27 mouse cellular contexts compared by ENCODE assay signal in the genomic region with DNA sequence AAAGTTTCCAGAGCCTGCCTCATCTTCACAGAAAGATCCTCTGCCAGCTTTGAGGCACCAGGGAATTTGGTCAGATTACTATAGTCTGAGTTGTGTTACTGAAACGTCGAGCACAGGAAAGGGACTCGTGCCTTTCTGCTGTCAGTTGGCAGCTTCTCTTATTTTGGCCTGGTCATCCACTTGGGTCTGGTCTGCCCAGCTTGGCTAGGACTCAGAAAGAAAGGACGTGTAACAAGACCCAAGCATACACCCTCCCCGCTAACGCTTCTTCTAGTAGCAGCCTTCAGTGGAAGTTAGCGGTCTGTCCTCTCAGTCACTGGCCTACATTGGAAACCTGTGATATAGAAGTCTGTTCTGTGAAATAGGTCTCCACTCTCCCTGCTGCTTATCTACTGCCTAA. TPM values are rescaled to one million over a fixed set of nuclear protein-coding genes. Genes with fewer than 3 reads are reported as not detected.
DNase-seq lines count a peak whose midpoint lies in the region; ATAC-seq lines count a peak whose summit lies in the region.
"Had no signal": no experiment of that assay in that cellular context is flagged by ENCODE, and none has a peak within 500 bp of the region (broad histone marks: within the 10 kb centered on the region; RNA-seq: fewer than 3 reads in every experiment).

No protein-coding gene starts in this region.

- no peak overlapping the region for H3K4me3 ChIP-seq in limb, embryonic 15.5 days
- H3K4me3 ChIP-seq in limb, embryonic 10.5 days = no peak overlapping the region
- H3K4me3 ChIP-seq: embryonic facial prominence, embryonic 15.5 days; erythroblast, embryonic 14.5 days; forebrain, embryonic 10.5 days; heart, embryonic 15.5 days; hindbrain, embryonic 10.5 days had no signal

- no peaks in the 10 kb centered on the region for H3K27me3 ChIP-seq in limb, embryonic 15.5 days
- H3K27me3 ChIP-seq in limb, embryonic 10.5 days (ENCODE audit: low read depth, poor library complexity, severe bottlenecking) = no peaks in the 10 kb centered on the region
- H3K27me3 ChIP-seq: embryonic facial prominence, embryonic 15.5 days; heart, embryonic 15.5 days had no signal

- H3K36me3 ChIP-seq in limb, embryonic 15.5 days = peaks cover 65% of the 10 kb centered on the region
- H3K36me3 ChIP-seq in limb, embryonic 10.5 days = peaks cover 85% of the 10 kb centered on the region

- intact Hi-C loops in gastrocnemius, postnatal 14 days (cut with DNase I; ENCODE audit: low total_unique reads) = no loop called here

- H3K9ac ChIP-seq in limb, embryonic 15.5 days = no peak overlapping the region
- H3K9ac ChIP-seq: embryonic facial prominence, embryonic 15.5 days; heart, embryonic 15.5 days; hindbrain, embryonic 14.5 days had no signal

- no peaks in the 10 kb centered on the region for H3K9me3 ChIP-seq in limb, embryonic 15.5 days
- no peaks in the 10 kb centered on the region for H3K9me3 ChIP-seq in limb, embryonic 10.5 days (replicated peaks)
- H3K9me3 ChIP-seq: embryonic facial prominence, embryonic 15.5 days; forebrain, embryonic 10.5 days; heart, embryonic 15.5 days; hindbrain, embryonic 10.5 days had no signal

- DNase-seq in gastrocnemius, adult 8-10 months (ENCODE audit: low spot score in 2 of 2) = peak; percentile 29 to 59
- DNase-seq in gastrocnemius, postnatal 4 days (ENCODE audit: low spot score in 2 of 2) = no peak
- DNase-seq in limb, embryonic 10.5 days (ENCODE audit: low spot score) = no peak
- DNase-seq in gastrocnemius, postnatal 14 days = peak; percentile 22
- peak; percentile 63 for DNase-seq in skeletal muscle tissue, adult 2 months (ENCODE audit: low read depth, low spot score)
- DNase-seq in right cerebral cortex, postnatal 10 days (ENCODE audit: low spot score in 2 of 2) = no peak
- DNase-seq: adrenal gland, adult 8-10 months; adrenal gland, postnatal 36 days; cerebellum, adult 11 months; cerebellum, adult 8-10 months; cerebellum, postnatal 14 days; embryo, embryonic 11 days had no signal

- H3K27ac ChIP-seq in limb, embryonic 15.5 days = 0 out of 2 replicates have a peak overlapping the region, but pooled peaks have one; percentile 3
- no peak overlapping the region for H3K27ac ChIP-seq in limb, embryonic 10.5 days
- H3K27ac ChIP-seq: embryonic facial prominence, embryonic 15.5 days; forebrain, embryonic 10.5 days; heart, embryonic 15.5 days; hindbrain, embryonic 10.5 days; hindbrain, embryonic 14.5 days had no signal

- H3K4me1 ChIP-seq in limb, embryonic 15.5 days = peaks cover 17% of the 10 kb centered on the region
- peaks cover 10% of the 10 kb centered on the region for H3K4me1 ChIP-seq in limb, embryonic 10.5 days

- H3K4me2 ChIP-seq in limb, embryonic 15.5 days = no peak overlapping the region
- H3K4me2 ChIP-seq: embryonic facial prominence, embryonic 15.5 days; heart, embryonic 11.5 days; heart, embryonic 15.5 days; hindbrain, embryonic 14.5 days had no signal

- 81% methylated on average over 7 of the region's 7 CpGs for WGBS in limb, embryonic 15.5 days
- WGBS in limb, embryonic 10.5 days = 90% methylated on average over 7 of the region's 7 CpGs

- no peak for ATAC-seq in limb, embryonic 15.5 days (ENCODE audit: insufficient number of reproducible peaks, low FRiP score, low TSS enrichment, low read depth)
- ATAC-seq: forebrain, embryonic 14.5 days; intestine, embryonic 16.5 days had no signal

RNA-seq across cellular contexts. Expression of a gene that starts 5.1 kb away (rescaled TPM):
- 10 to 100 TPM; 27.1 to 38.7 (median 30.3) TPM for total RNA-seq in gastrocnemius, adult 8-10 months (2022)
- total RNA-seq in gastrocnemius, postnatal 4 days (2021) = 10 to 100 TPM; 45.6 to 51.9 TPM
- 154 TPM in 2 replicates for polyA plus RNA-seq in limb, embryonic 15.5 days (2015; fragmentation: Nextera tagmentation; extraction: Ambion mirVana)
- polyA plus RNA-seq in limb, embryonic 10.5 days (2016; fragmentation: Nextera tagmentation; extraction: Ambion mirVana) = 83.0 and 83.5 TPM in 2 replicates
- 10 to 100 TPM; 23.9 to 24.3 TPM for total RNA-seq in gastrocnemius, postnatal 14 days (2021)

RNA-seq across cellular contexts. Expression of a gene that starts 24.8 kb away (rescaled TPM):
- 1 to 10 TPM; 2.1 to 3.6 (median 2.7) TPM for total RNA-seq in gastrocnemius, adult 8-10 months (2022)
- total RNA-seq in gastrocnemius, postnatal 4 days (2021) = 10 to 100 TPM; 32.0 to 35.9 TPM
- 16.5 and 19.5 TPM in 2 replicates for polyA plus RNA-seq in limb, embryonic 15.5 days (2015; fragmentation: Nextera tagmentation; extraction: Ambion mirVana)
- polyA plus RNA-seq in limb, embryonic 10.5 days (2016; fragmentation: Nextera tagmentation; extraction: Ambion mirVana) = 12.9 and 14.8 TPM in 2 replicates
- 1 to 10 TPM; 6.9 to 7.6 TPM for total RNA-seq in gastrocnemius, postnatal 14 days (2021)

RNA-seq across cellular contexts. Expression of a gene that starts 25.7 kb away (rescaled TPM):
- 10 to 100 TPM; 17.3 to 21.2 (median 18.0) TPM for total RNA-seq in gastrocnemius, adult 8-10 months (2022)
- 10 to 100 TPM; 31.4 to 36.8 TPM for total RNA-seq in gastrocnemius, postnatal 4 days (2021)
- polyA plus RNA-seq in limb, embryonic 15.5 days (2015; fragmentation: Nextera tagmentation; extraction: Ambion mirVana) = 145 and 148 TPM in 2 replicates
- 276 and 312 TPM in 2 replicates for polyA plus RNA-seq in limb, embryonic 10.5 days (2016; fragmentation: Nextera tagmentation; extraction: Ambion mirVana)
- total RNA-seq in gastrocnemius, postnatal 14 days (2021) = 10 to 100 TPM; 17.3 to 17.9 TPM

RNA-seq across cellular contexts. Expression of a gene that starts 41.1 kb away (rescaled TPM):
- total RNA-seq in gastrocnemius, adult 8-10 months (2022) = not detected
- not detected for total RNA-seq in gastrocnemius, postnatal 4 days (2021)
- polyA plus RNA-seq in limb, embryonic 15.5 days (2015; fragmentation: Nextera tagmentation; extraction: Ambion mirVana) = not detected in 2 replicates
- polyA plus RNA-seq in limb, embryonic 10.5 days (2016; fragmentation: Nextera tagmentation; extraction: Ambion mirVana) = not detected in 2 replicates
- total RNA-seq in gastrocnemius, postnatal 14 days (2021) = not detected
- total RNA-seq: adrenal gland, adult 8-10 months; adrenal gland, postnatal 36 days; common myeloid progenitor, adult 5-6 weeks; ES-E14; granulocyte monocyte progenitor cell, adult 5-6 weeks; heart, postnatal 25 days had no signal
- polyA plus RNA-seq: embryonic facial prominence, embryonic 11.5 days; embryonic facial prominence, embryonic 15.5 days; erythroblast, embryonic 14.5 days; forebrain, embryonic 10.5 days; forebrain, embryonic 14.5 days; heart, embryonic 11.5 days; heart, embryonic 15.5 days; hindbrain, embryonic 10.5 days; hindbrain, embryonic 14.5 days; intestine, embryonic 16.5 days had no signal

Comparison
In these comparisons a context has a peak if more than half of its experiments do, and no peak if none do; other contexts are left out.
1. DNase-seq: peak in gastrocnemius, adult 8-10 months (2 of 2), gastrocnemius, postnatal 14 days (single experiment) and skeletal muscle tissue, adult 2 months (single experiment); none in gastrocnemius, postnatal 4 days (0 of 2), limb, embryonic 10.5 days (single experiment) and right cerebral cortex, postnatal 10 days (0 of 2).